Mouse (Mus musculus) midbrain, postnatal 0 days (tissue): ENCODE measurements around the gene Snx20. TPM values are rescaled to one million over a fixed set of nuclear protein-coding genes. Genes with fewer than 3 reads are reported as not detected.

Experiments used
- ATAC-seq: fragments of 200-750 bp; cut with Nextera tagmentation; 2 replicates; pipeline ENCODE4 v1.8.0; 2017; ENCODE audit warnings: moderate number of reproducible peaks, mild to moderate bottlenecking, moderate TSS enrichment, moderate library complexity; ENCODE audit not compliant: low FRiP score
- DNase-seq: peaks from one replicate; pipeline ENCODE4 v3.0.0-alpha.2; 2015; ENCODE audit warnings: low spot score
- H3K27ac ChIP-seq: fragments of 300-500 bp; sonication (generic); 2 replicates; pipeline ENCODE4 v1.5.1; 2014; ENCODE audit warnings: low read depth, mild to moderate bottlenecking, low read length, mixed read lengths
- H3K27me3 ChIP-seq: fragments of 300-500 bp; sonication (generic); 2 replicates; pipeline ENCODE4 v1.6.1; 2014; ENCODE audit warnings: low read length, control low read depth, mixed read lengths; ENCODE audit not compliant: insufficient read depth
- H3K36me3 ChIP-seq: fragments of 300-500 bp; sonication (generic); 2 replicates; pipeline ENCODE4 v1.6.1; 2014; ENCODE audit warnings: low read length, control low read depth, mixed read lengths; ENCODE audit not compliant: insufficient read depth
- H3K4me1 ChIP-seq: fragments of 300-500 bp; sonication (generic); 2 replicates; pipeline ENCODE4 v1.6.1; 2014; ENCODE audit warnings: mild to moderate bottlenecking, control low read depth, antibody characterized with exemption, low read length, mixed read lengths; ENCODE audit not compliant: insufficient read depth
- H3K4me2 ChIP-seq: fragments of 300-500 bp; sonication (generic); 2 replicates; pipeline ENCODE4 v1.6.1; 2014; ENCODE audit warnings: low read depth, mild to moderate bottlenecking, low read length, mixed read lengths; ENCODE audit not compliant: poor library complexity, severe bottlenecking
- H3K4me3 ChIP-seq: fragments of 300-500 bp; sonication (generic); 2 replicates; pipeline ENCODE4 v1.5.1; 2014; ENCODE audit warnings: low read depth, mild to moderate bottlenecking, low read length, moderate library complexity
- H3K9ac ChIP-seq: fragments of 300-500 bp; sonication (generic); replicated peaks from 2 replicates; pipeline ENCODE4 v1.6.1; 2014; ENCODE audit warnings: mild to moderate bottlenecking, low read length, moderate library complexity, mixed read lengths; ENCODE audit not compliant: poor library complexity, severe bottlenecking
- H3K9me3 ChIP-seq: fragments of 300-500 bp; sonication (generic); 2 replicates; pipeline ENCODE4 v1.6.1; 2016; ENCODE audit warnings: low read length, control low read depth
- CTCF ChIP-seq: IDR thresholded peaks from 2 replicates; pipeline ENCODE4 v1.5.1; 2016; ENCODE audit warnings: antibody characterized with exemption, mild to moderate bottlenecking
- WGBS: fragments of 180-500 bp; shearing (Covaris S2); extraction: QIAGEN DNeasy Blood & Tissue Kit; methylation state at CpG from one replicate; pipeline ENCODE4 v1.1.7; 2014; 5-methylcytosine and 5-hydroxymethylcytosine counted together
- polyA plus RNA-seq: library from polyadenylated mRNA; unstranded; fragments of >200 nt; fragmentation: Nextera tagmentation; extraction: Ambion mirVana; gene quantifications from 2 replicates; pipeline ENCODE4 v1.2.1, GENCODE M21; 2015
- total RNA-seq: library from RNA; depleted of rRNA; stranded (reverse); fragments of >200 nt; gene quantifications from 2 replicates; pipeline ENCODE4 v1.2.3, GENCODE M21; 2014

Gene Snx20
- total and polyA plus RNA-seq, 2 experiments from 2014 or later: 1.4 to 2.1 TPM

- Histone ChIP-seq H3K4me1 (peaks cover 8% of the 10 kb centered on the region), H3K9me3 (no peaks in the 10 kb centered on the region), H3K27me3 (no peaks in the 10 kb centered on the region), H3K4me2 (no peak overlapping the region), H3K27ac (no peak overlapping the region), H3K36me3 (no peaks in the 10 kb centered on the region), H3K9ac (no peak overlapping the region), H3K4me3 (no peak overlapping the region)
- WGBS: 30% methylated on average over 13 of the region's 13 CpGs
- no peak for DNase-seq
- TF ChIP-seq CTCF: no peak
- ATAC-seq: no peak
Measured at GRCm38 (mm10) chr8:88605361-88606040, 30.4 kb downstream of the Snx20 start.

GRCm38 (mm10) chr8:88604065-88605038 lies 31.6 kb downstream of the Snx20 start:
- WGBS: 5% methylated on average over 20 of the region's 20 CpGs
- Histone ChIP-seq H3K4me2 (peak overlapping the region; percentile 61), H3K27me3 (no peaks in the 10 kb centered on the region), H3K36me3 (no peaks in the 10 kb centered on the region), H3K4me1 (peaks cover 8% of the 10 kb centered on the region), H3K9me3 (no peaks in the 10 kb centered on the region), H3K4me3 (peak overlapping the region; percentile 25), H3K9ac (no peak overlapping the region; the same call in 1 of the 2 replicates), H3K27ac (no peak overlapping the region)
- ATAC-seq: peak; percentile 84
- TF ChIP-seq CTCF: no peak
- peak; percentile 90 for DNase-seq

- ATAC-seq (no peak), DNase-seq (peak; percentile 61)
- Histone ChIP-seq H3K27me3 (no peaks in the 10 kb centered on the region), H3K4me2 (peak overlapping the region; percentile 61), H3K27ac (no peak overlapping the region), H3K9ac (no peak overlapping the region; the same call in 1 of the 2 replicates), H3K9me3 (no peaks in the 10 kb centered on the region), H3K4me3 (peak overlapping the region; percentile 25; the same call in 1 of the 2 replicates), H3K36me3 (no peaks in the 10 kb centered on the region), H3K4me1 (peaks cover 8% of the 10 kb centered on the region)
- WGBS: 6% methylated on average over 10 of the region's 10 CpGs
- TF ChIP-seq CTCF: no peak
Measured at GRCm38 (mm10) chr8:88603446-88603989, 32.4 kb downstream of the Snx20 start.

GRCm38 (mm10) chr8:88599491-88599890 lies 36.4 kb downstream of the Snx20 start:
- no peaks in the 10 kb centered on the region for H3K9me3 ChIP-seq
- whole genome bisulfite sequencing: 81% methylated on average over 7 of the region's 7 CpGs
- no peaks in the 10 kb centered on the region for H3K27me3 ChIP-seq
- H3K27ac ChIP-seq: no peak overlapping the region
- no peak overlapping the region for H3K4me3 ChIP-seq
- H3K36me3 ChIP-seq: no peaks in the 10 kb centered on the region
- DNase-seq: no peak
- no peak for ATAC-seq
- TF ChIP-seq CTCF: no peak
- peaks cover 5% of the 10 kb centered on the region for H3K4me1 ChIP-seq
- no peak overlapping the region for H3K4me2 ChIP-seq
- no peak overlapping the region for H3K9ac ChIP-seq

- no peaks in the 10 kb centered on the region for H3K27me3 ChIP-seq
- H3K27ac ChIP-seq: no peak overlapping the region
- H3K4me3 ChIP-seq: no peak overlapping the region
- 66% methylated on average over 5 of the region's 5 CpGs for WGBS
- H3K4me2 ChIP-seq: no peak overlapping the region
- H3K36me3 ChIP-seq: no peaks in the 10 kb centered on the region
- no peaks in the 10 kb centered on the region for H3K4me1 ChIP-seq
- no peak for TF ChIP-seq CTCF
- H3K9ac ChIP-seq: no peak overlapping the region
- ATAC-seq (no peak), DNase-seq (no peak)
- no peaks in the 10 kb centered on the region for H3K9me3 ChIP-seq
Measured at GRCm38 (mm10) chr8:88598578-88598977, 37.4 kb downstream of the Snx20 start.
